Mouse (Mus musculus): ENCODE results near the gene Tes. TPM values are rescaled to one million over a fixed set of nuclear protein-coding genes. Genes with fewer than 3 reads are reported as not detected.

The Tes gene
- polyA plus RNA-seq, 1 experiment from 2014 or later = 7.7 TPM

- ATAC-seq = no peak
Measured at GRCm38 (mm10) chr6:17105714-17106113, 40.8 kb downstream of the Tes start.

GRCm38 (mm10) chr6:17106493-17106892 lies 41.5 kb downstream of the Tes start:
- H3K36me3 ChIP-seq (replicated peaks; ENCODE audit: insufficient read depth, low read length) = peaks cover 2% of the 10 kb centered on the region; the same call in 1 of the 2 replicates
- H3K4me1 ChIP-seq (ENCODE audit: insufficient read depth) = no peaks in the 10 kb centered on the region
- H3K4me2 ChIP-seq (ENCODE audit: low read depth, low read length) = no peak overlapping the region
- ATAC-seq (no peak), DNase-seq (no peak)
- H3K27me3 ChIP-seq (ENCODE audit: insufficient read depth, low read length) = no peaks in the 10 kb centered on the region
- WGBS (ENCODE audit: insufficient replicate concordance) = 84% methylated on average over 5 of the region's 5 CpGs
- TF ChIP-seq CTCF (IDR thresholded peaks at IDR 0.05; ENCODE audit: low read depth) = no peak
- H3K9ac ChIP-seq (replicated peaks) = no peak overlapping the region
- H3K9me3 ChIP-seq (ENCODE audit: low read length) = no peaks in the 10 kb centered on the region
- no peak overlapping the region for H3K27ac ChIP-seq (ENCODE audit: low read depth)
- no peak overlapping the region for H3K4me3 ChIP-seq (ENCODE audit: low read depth, low read length)

More at GRCm38 (mm10) chr6:17105714-17106113, 40.8 kb downstream of the Tes start:
- TF ChIP-seq CTCF (IDR thresholded peaks at IDR 0.05; ENCODE audit: low read depth) (peak; percentile 78), EP300 (IDR thresholded peaks at IDR 0.05; ENCODE audit: low read depth) (no peak)
- Histone ChIP-seq H3K27ac (ENCODE audit: low read depth) (no peak overlapping the region), H3K9me3 (ENCODE audit: low read length) (no peaks in the 10 kb centered on the region), H3K4me2 (ENCODE audit: low read depth, low read length) (no peak overlapping the region), H3K36me3 (replicated peaks; ENCODE audit: insufficient read depth, low read length) (peaks cover 4% of the 10 kb centered on the region; the same call in 1 of the 2 replicates), H3K27me3 (ENCODE audit: insufficient read depth, low read length) (no peaks in the 10 kb centered on the region), H3K4me1 (ENCODE audit: insufficient read depth) (no peaks in the 10 kb centered on the region), H3K4me3 (ENCODE audit: low read depth, low read length) (no peak overlapping the region), H3K9ac (replicated peaks) (no peak overlapping the region)
- peak; percentile 25 for DNase-seq

GRCm38 (mm10) chr6:17109204-17109603 lies 44.3 kb downstream of the Tes start:
- H3K9me3 ChIP-seq (ENCODE audit: low read length) = no peaks in the 10 kb centered on the region
- ATAC-seq = no peak
- H3K36me3 ChIP-seq (replicated peaks; ENCODE audit: insufficient read depth, low read length) = 0 out of 2 replicates have a peak, but pooled peaks cover 2% of the 10 kb centered on the region
- H3K9ac ChIP-seq (replicated peaks) = no peak overlapping the region
- H3K27me3 ChIP-seq (ENCODE audit: insufficient read depth, low read length) = no peaks in the 10 kb centered on the region
- H3K4me2 ChIP-seq (ENCODE audit: low read depth, low read length) = no peak overlapping the region
- WGBS (ENCODE audit: insufficient replicate concordance) = 72% methylated on average over 4 of the region's 4 CpGs
- no peak overlapping the region for H3K27ac ChIP-seq (ENCODE audit: low read depth)
- no peak overlapping the region for H3K4me3 ChIP-seq (ENCODE audit: low read depth, low read length)
- DNase-seq = no peak
- H3K4me1 ChIP-seq (ENCODE audit: insufficient read depth) = no peaks in the 10 kb centered on the region
- no peak for TF ChIP-seq EP300 (IDR thresholded peaks at IDR 0.05; ENCODE audit: low read depth)
- TF ChIP-seq CTCF (IDR thresholded peaks at IDR 0.05; ENCODE audit: low read depth) = no peak

GRCm38 (mm10) chr6:17110564-17111100 lies 45.7 kb downstream of the Tes start:
- H3K9ac ChIP-seq (replicated peaks) = no peak overlapping the region
- H3K27ac ChIP-seq (ENCODE audit: low read depth) = no peak overlapping the region
- no peaks in the 10 kb centered on the region for H3K4me1 ChIP-seq (ENCODE audit: insufficient read depth)
- H3K9me3 ChIP-seq (ENCODE audit: low read length) = no peaks in the 10 kb centered on the region
- ATAC-seq (no peak), DNase-seq (no peak)
- no peak overlapping the region for H3K4me2 ChIP-seq (ENCODE audit: low read depth, low read length)
- TF ChIP-seq CTCF (IDR thresholded peaks at IDR 0.05; ENCODE audit: low read depth) (peak; percentile 32), EP300 (IDR thresholded peaks at IDR 0.05; ENCODE audit: low read depth) (no peak)
- no peaks in the 10 kb centered on the region for H3K36me3 ChIP-seq (replicated peaks; ENCODE audit: insufficient read depth, low read length)
- 65% methylated on average over 6 of the region's 6 CpGs for WGBS (ENCODE audit: insufficient replicate concordance)
- no peaks in the 10 kb centered on the region for H3K27me3 ChIP-seq (ENCODE audit: insufficient read depth, low read length)
- no peak overlapping the region for H3K4me3 ChIP-seq (ENCODE audit: low read depth, low read length)

GRCm38 (mm10) chr6:17112081-17112480 lies 47.1 kb downstream of the Tes start:
- TF ChIP-seq CTCF (IDR thresholded peaks at IDR 0.05; ENCODE audit: low read depth) (no peak), EP300 (IDR thresholded peaks at IDR 0.05; ENCODE audit: low read depth) (no peak)
- ATAC-seq (no peak), DNase-seq (no peak)
- H3K27ac ChIP-seq (ENCODE audit: low read depth) = no peak overlapping the region
- H3K9me3 ChIP-seq (ENCODE audit: low read length) = no peaks in the 10 kb centered on the region
- no peaks in the 10 kb centered on the region for H3K4me1 ChIP-seq (ENCODE audit: insufficient read depth)
- H3K4me3 ChIP-seq (ENCODE audit: low read depth, low read length) = no peak overlapping the region
- H3K27me3 ChIP-seq (ENCODE audit: insufficient read depth, low read length) = no peaks in the 10 kb centered on the region
- 79% methylated on average over 1 of the region's 1 CpGs for WGBS (ENCODE audit: insufficient replicate concordance)
- no peak overlapping the region for H3K9ac ChIP-seq (replicated peaks)
- H3K4me2 ChIP-seq (ENCODE audit: low read depth, low read length) = no peak overlapping the region
- no peaks in the 10 kb centered on the region for H3K36me3 ChIP-seq (replicated peaks; ENCODE audit: insufficient read depth, low read length)

GRCm38 (mm10) chr6:17112990-17113389 lies 48.0 kb downstream of the Tes start:
- Histone ChIP-seq H3K36me3 (replicated peaks; ENCODE audit: insufficient read depth, low read length) (no peaks in the 10 kb centered on the region), H3K4me2 (ENCODE audit: low read depth, low read length) (no peak overlapping the region), H3K4me3 (ENCODE audit: low read depth, low read length) (no peak overlapping the region), H3K9ac (replicated peaks) (no peak overlapping the region), H3K27me3 (ENCODE audit: insufficient read depth, low read length) (no peaks in the 10 kb centered on the region), H3K9me3 (ENCODE audit: low read length) (no peaks in the 10 kb centered on the region), H3K4me1 (ENCODE audit: insufficient read depth) (no peaks in the 10 kb centered on the region), H3K27ac (ENCODE audit: low read depth) (no peak overlapping the region)
- no peak for DNase-seq
- ATAC-seq = no peak
- WGBS (ENCODE audit: insufficient replicate concordance) = 78% methylated on average over 2 of the region's 2 CpGs
- TF ChIP-seq CTCF (IDR thresholded peaks at IDR 0.05; ENCODE audit: low read depth) = no peak
- no peak for TF ChIP-seq EP300 (IDR thresholded peaks at IDR 0.05; ENCODE audit: low read depth)

- H3K36me3 ChIP-seq (replicated peaks; ENCODE audit: insufficient read depth, low read length) = no peaks in the 10 kb centered on the region
- H3K4me1 ChIP-seq (ENCODE audit: insufficient read depth) = no peaks in the 10 kb centered on the region
- no peak overlapping the region for H3K4me2 ChIP-seq (ENCODE audit: low read depth, low read length)
- DNase-seq (no peak), ATAC-seq (no peak)
- H3K27ac ChIP-seq (ENCODE audit: low read depth) = no peak overlapping the region
- H3K9ac ChIP-seq (replicated peaks) = no peak overlapping the region
- no peaks in the 10 kb centered on the region for H3K9me3 ChIP-seq (ENCODE audit: low read length)
- H3K27me3 ChIP-seq (ENCODE audit: insufficient read depth, low read length) = no peaks in the 10 kb centered on the region
- H3K4me3 ChIP-seq (ENCODE audit: low read depth, low read length) = no peak overlapping the region
- no peak for TF ChIP-seq CTCF (IDR thresholded peaks at IDR 0.05; ENCODE audit: low read depth)
- TF ChIP-seq EP300 (IDR thresholded peaks at IDR 0.05; ENCODE audit: low read depth) = no peak
- 85% methylated on average over 5 of the region's 5 CpGs for WGBS (ENCODE audit: insufficient replicate concordance)
Measured at GRCm38 (mm10) chr6:17114588-17114987, 49.6 kb downstream of the Tes start.
